Mouse (Mus musculus) heart, adult 11 months (tissue): ENCODE measurements around the gene Mrpl47.

Source experiments
- DNase-seq: peaks from one replicate; pipeline ENCODE4 v3.0.0; 2022

Mrpl47 gene

DNA sequence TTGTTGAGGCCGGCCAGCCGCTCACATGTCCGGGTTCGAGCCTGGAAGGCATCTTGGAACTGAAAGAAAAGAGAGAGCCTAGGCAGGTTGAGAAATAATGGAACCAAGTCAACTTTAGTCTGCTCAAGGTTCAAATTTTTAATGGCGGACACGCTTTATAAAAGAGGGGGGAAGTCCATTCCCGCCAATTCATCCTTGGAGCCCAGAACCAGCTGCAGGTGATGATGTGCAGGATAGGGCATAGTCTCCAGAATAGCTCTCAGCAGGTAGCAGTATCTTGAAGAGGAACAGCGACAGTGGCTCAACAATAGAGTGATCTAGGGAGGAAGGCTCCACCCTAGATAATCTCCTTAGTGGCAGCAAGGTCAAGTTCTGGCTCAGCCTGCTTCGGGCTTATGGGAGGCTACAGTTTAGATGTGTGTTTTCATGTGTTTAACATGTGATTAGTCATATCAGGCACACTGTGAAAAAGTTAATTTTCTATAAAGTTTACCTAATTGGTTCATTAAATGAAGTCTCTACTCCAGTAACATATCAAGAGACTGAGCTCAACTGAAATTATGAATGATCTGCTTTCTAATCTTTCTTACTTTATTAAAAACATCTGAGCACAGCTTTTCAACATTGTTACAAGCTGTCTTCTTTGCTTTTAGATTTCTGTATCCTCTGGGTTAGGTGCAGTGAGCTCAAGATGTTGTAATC is 31.6 kb downstream of the Mrpl47 start, which contains the start of gene Actl6a:
TSS of gene Actl6a (plus strand) at position 652 of the 702 bp plus-strand sequence.
- DNase-seq, result peak; percentile 51

DNA sequence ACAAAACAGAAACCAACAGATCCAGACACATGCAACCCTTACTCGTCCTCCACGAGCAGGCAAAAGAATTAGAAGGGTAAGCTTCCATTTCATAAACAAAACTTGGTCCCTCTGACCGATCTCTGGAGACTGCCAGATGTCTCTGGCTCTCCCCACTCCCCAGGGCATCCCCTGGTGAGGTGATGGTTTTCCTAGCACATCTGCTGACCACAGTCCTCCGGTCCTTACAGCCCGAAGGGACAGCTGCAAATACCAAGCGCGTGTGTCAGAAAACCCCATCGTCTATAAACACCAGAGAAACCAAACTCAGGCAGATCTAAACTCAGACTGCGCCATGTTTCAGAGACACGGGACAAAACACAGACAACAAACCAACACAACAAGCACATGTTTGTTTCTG is 32.8 kb downstream of the Mrpl47 start:
- DNase-seq, result peak; percentile 52

DNA sequence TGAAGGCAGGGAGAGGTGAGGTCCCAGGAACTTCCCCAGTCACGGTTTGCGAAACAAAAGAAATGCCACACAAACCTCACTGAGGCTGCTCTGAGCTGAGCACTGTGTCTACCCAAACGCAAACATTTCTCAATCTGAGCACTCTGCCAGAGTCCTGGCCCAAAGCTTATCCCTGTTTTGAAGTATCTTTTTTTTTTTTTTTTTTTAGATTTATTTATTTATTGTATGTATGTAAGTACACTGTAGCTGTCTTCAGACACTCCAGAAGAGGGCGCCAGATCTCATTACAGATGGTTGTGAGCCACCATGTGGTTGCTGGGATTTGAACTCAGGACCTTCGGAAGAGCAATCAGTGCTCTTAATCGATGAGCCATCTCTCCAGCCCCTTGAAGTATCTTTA is 33.4 kb downstream of the Mrpl47 start:
- DNase-seq, result peak; percentile 23

DNA sequence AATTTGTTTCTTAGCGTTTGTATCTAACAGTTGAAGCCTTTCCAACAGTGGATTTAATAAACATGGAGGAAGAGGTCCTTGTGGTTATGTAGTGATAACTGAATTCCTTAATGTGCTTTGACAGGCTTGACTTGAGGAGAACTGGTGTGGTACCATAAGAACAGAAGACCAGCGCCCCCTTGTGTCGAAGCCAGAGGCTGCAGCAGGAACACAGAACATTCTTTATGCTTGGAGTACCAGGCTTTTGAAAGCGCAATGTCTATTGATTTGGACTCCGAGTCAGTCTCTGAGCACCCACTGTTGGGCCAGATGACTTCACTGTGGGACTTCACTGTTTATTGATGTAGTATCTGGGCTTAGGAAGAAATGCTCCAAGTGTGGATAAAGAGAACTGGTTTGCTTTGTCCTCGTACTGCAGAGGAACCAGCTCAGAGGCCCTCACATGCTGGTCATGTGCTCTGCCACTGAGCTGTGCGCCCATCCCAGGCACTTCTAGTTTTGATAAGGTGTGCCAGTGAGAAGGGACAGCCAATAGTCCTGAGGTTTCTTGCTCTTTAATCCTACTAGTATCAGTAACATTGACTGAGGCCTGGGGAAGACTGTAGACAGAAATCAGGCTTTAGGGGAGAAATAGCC is 39.1 kb downstream of the Mrpl47 start:
- peak; percentile 97 for DNase-seq

DNA sequence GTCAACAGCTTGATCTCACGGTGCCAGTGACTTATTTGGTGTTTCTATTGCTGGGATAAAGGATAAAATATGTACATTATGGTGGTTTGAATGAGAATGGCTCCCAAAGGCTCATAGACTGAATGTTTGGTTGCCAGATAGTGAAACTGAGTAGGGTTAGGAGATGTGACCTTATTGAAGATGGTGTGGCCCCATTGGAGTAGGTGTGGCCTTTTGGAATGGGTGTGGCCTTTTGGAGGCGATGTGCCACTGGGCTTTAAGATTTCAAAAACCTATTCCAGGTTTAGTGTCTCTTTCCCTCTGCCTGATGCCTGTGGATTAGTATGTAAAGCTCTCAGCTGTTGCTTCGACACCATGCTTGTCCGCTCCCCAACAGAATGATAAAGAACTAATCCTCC is 41.8 kb downstream of the Mrpl47 start:
- no peak for DNase-seq

DNA sequence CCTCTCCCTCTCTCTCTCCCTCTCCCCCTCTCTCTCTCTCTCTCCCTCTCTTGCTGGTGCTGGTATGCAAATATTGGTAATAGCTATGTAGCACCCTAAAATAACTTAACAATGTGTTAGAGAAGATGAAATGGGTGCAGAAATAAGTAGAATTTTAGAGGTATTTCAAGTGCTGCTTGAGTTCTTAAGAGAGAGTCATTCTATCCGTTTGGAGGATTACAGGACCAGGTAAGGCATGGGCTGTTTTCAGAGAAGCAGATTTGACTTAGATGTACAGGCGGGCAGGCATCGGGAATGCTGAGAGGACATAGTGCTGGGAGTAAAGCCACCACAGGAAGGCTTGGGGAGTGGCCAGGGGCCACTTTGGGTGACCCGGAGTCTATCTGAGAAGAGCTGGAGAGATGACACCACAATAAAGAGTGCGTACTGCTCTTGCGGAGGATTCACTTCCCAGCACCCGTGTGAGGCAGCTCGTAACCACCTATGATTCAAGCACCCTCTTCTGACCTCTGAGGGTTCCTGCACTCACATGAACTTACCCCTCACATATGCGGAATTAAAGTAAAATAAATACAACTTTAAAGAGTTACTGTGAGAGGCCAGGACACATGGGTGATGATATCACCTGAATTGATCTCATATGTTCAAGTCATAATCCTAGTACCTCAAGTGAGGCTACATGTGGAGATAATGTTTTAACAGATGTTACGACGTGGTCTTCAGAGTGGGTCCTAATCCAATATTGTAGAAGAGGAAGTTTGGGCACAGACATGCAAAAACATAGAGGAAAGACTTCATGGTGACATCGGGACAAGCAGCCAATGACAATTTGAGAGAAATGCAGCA is 42.4 kb downstream of the Mrpl47 start:
- DNase-seq, result no peak

DNA sequence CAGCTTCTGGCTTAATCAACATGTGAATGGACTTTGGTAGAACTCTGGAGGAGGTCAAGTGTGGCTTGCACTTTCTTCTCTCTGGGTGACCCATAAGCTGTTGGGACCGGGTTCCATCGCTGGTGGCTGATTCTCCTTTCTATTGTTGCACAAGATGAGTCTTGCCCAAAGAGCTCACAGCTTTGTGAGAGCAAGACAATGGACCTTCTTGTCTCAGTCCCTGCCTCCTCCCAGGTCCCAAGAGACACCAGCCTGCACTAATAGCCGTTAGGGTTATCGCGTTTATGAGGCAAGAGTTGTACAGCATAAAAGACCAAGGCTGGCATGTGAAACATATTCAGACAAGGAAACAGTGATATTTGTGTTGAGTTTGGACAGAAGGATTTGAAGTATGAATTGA is 43.2 kb downstream of the Mrpl47 start:
- DNase-seq, result no peak

DNA sequence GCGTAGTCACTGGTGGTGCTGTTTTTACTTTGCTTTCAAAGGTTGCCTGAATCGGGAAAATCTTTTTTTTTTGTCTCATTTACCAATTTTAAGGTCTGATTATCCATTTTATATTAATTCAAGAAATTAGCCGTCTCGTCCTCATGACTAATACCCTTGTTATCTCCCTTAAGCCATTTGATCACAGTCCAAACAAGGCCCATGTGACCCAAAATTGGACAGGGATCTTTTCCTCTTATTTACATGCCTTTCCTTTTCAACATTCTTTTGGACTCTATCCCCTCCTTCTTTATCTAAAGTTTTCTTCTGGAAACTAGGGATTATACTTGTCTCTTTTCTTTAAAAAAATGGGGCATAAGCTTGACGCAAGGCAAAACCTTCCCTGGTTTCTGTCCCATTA is 45.6 kb downstream of the Mrpl47 start:
- DNase-seq, result peak; percentile 73

DNA sequence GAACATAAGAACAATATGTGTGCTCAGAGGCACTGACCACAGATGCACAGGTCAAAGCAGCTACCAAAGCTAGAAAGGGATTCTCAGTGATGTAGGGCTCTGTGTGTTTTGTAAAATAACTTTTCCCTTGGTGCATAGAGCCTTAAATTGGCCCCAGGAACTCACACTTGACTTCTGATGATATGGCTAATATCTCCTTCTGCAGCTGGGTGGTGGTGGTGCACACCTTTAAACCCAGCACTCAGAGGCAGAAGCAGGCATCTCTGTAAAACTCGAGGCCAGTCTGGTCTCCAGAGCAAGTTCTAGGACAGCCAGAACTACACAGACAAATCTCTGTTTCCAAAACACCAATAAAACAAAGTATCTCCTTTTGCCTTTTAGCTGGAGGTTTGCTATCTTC is 46.5 kb downstream of the Mrpl47 start:
- DNase-seq, result peak; percentile 15

DNA sequence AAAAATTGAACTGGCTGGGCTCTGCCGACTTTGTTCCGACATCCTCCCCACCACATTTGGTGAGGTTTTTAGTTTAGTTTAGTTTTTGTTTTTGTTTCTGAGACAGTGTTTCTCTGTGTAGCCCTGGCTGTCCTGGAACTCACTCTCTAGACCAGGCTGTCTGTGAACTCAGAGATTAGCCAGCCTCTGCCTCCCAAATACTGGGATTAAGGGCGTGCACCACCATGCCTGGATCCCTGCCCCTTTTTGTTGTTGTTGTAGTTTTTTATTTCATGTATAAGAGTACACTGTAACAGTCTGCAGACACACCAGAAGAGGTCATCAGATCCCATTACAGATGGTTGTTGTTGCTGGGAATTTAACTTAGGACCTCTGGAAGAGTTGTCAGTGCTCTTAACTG is 47.4 kb downstream of the Mrpl47 start:
- peak; percentile 52 for DNase-seq

DNA sequence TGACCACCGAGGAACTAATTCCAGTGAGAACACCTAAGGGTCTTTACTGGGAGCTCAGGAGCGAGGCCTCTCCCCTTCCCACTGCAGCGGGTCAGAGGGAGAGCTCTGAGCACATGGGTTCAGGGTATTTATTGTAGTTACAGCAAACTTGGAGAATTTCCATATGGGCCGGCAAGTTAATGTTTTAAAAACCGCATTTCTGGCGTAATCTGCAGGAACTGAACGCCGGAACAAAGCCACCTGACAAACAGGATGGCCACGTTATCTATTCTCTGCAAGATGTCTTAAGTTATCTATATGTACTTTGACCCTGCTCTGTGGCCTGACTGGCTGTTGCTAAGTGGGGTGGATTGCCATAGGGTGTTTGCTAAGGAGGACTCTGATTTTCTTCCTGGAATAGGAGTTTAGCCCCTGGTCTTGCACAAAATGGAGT is 47.8 kb downstream of the Mrpl47 start:
- peak; percentile 85 for DNase-seq

DNA sequence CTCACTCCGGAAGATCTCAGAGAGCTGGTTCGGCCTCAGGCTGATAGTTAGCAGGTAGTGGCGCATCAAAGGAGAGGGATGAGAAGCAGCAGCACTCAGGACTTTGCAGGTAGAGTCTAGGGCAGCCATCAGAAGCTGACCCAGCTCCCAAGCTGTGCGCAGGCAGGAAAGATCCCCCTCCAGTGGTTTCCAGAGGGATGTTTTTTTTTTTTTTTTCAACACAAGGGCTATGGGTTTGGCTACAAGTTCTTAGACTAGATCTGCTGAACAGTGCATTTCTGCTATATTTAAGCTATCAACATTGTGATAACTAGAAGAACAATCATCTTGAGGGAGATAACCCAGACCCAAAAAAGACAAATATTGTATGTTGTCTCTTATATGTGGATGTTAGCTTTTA is 50.2 kb downstream of the Mrpl47 start:
- DNase-seq, result peak; percentile 13

DNA sequence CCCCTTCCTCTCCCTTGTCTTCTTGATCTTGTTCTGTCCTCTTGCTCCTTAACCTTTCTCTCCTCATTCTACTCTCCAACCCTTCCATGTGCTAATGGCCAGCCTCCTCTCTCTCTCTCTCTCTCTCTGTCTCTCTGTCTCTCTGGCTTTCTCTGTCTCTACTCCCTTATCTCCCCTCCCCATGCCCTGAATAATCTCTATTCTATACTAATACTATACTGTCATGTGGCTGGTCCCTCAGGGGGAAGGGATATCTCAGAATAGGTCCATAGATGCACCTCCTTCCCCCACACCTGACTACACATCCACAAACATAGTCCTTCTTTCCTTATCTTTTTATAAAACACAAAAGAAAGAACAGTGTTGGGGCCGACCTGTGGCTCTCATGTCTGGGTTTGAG is 50.9 kb downstream of the Mrpl47 start:
- DNase-seq, result peak; percentile 5

DNA sequence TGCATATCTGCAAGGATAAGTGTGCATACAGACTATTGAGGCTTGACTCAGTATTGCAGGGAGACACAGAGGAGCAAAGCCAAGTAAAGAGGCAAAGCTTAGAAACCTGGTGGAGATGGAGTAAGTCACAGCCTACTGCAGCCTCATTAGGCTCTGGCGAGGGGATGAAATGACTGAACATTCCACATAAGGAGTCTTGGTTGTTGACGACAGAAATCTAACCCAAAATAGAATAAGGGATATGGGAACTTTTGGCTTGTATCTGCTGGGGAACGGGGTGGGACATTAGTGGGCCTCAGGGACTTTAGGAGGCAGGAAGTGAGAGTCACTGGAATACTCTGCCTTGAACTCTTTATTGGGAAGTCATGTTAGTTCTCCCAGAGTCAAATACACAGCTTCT is 52.8 kb downstream of the Mrpl47 start:
- peak; percentile 93 for DNase-seq

DNA sequence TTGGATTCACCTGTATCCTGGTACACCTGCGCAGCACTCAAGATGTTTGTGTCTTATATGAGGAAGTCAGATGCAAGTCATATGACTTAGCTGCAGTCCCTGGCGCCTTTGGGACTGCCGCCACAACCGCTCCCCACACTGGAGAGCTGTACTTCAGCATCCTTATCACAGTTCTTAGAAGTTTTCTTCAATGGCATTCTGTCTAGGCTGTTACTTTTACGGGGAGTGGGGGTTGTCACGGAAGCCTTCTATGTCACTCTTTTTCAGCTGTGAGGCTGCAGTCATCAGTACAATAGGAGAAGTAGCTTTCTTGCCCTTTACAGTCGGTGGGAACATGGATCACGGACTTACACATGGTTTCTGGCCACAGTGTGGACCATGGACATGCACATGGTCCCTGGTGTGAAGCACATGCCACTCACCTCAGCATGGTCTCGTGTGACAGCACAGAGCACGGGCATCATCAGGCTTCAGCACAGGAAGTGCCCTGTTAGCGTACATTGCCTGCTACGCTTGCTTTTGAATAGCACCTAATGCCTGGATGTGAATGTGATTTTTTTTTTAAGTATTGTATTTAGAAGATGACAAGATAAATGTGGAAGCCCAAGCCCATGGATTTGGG is 54.4 kb downstream of the Mrpl47 start:
- DNase-seq, result peak; percentile 55

DNA sequence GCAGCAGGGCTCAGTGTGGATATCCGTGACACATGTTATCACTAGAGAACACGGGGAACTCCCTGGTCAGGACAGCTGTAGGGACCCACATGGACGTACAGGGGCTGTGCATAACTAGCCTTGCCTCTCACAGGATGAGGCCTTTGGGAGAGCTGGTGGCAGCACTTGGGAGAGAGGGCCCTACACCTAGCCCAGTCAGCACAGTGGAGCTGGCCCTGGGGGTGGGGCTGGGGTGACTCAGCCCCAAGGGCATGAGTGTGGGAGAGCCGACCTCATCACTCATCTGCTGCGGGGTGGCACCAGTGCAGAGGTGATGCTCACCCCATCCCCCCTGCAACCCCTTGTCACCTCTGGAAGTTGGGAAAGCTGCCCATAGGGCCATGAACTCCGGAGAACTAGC is 61.0 kb downstream of the Mrpl47 start:
- DNase-seq, result no peak
